Mouse (Mus musculus): ENCODE measurements at regions not wholly inside any gene's neighbourhood (a gene's known extent, or its start where the extent isn't known, plus 50 kb on each side); places are given as distances from the start of the nearest gene placed in this dataset.

DNA sequence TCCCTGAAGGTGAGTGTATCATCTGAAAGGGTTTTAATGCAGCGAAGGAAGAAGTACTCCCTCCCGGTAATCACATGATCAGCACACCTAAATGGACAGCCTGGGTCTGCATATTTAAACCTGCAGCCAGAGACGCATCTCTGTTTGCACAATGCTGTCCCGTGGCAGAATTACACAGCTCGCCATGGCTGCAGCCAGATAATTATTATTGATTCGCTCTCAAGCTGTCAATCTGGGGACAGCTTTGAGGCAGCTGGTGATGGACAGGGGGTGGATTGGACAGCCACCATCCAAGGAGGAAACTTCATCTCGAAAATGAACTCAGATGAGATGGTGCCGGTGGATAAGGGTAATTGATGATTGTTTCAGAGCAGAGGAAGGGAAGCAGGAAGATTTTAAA lies 369.1 kb downstream of the Wdr72 start:
- TF ChIP-seq CTCF (IDR thresholded peaks at IDR 0.05; ENCODE audit: insufficient read depth, low read depth, low read length): no peak
- TF ChIP-seq POLR2A (IDR thresholded peaks at IDR 0.05; ENCODE audit: insufficient read depth, low read depth, low read length): no peak
